Mouse (Mus musculus): Measurements from ENCODE around the gene Mybph. TPM values are rescaled to one million over a fixed set of nuclear protein-coding genes. Genes with fewer than 3 reads are reported as not detected.

Mybph gene
- polyA plus RNA-seq, 1 experiment from 2014 or later = not detected

- Histone ChIP-seq H3K27me3 (replicated peaks; ENCODE audit: control insufficient read depth, insufficient read depth, low read length) (no peaks in the 10 kb centered on the region), H3K4me1 (replicated peaks; ENCODE audit: control insufficient read depth, insufficient read depth, low read length) (peaks cover 6% of the 10 kb centered on the region; the same call in 1 of the 2 replicates), H3K27ac (ENCODE audit: low read depth, low read length) (0 out of 2 replicates have a peak overlapping the region, but pooled peaks have one; percentile 35), H3K4me2 (replicated peaks; ENCODE audit: low read depth) (no peak overlapping the region), H3K4me3 (ENCODE audit: low read depth, low read length) (no peak overlapping the region), H3K36me3 (ENCODE audit: control insufficient read depth, insufficient read depth) (no peaks in the 10 kb centered on the region), H3K9me3 (ENCODE audit: control insufficient read depth) (no peaks in the 10 kb centered on the region), H3K9ac (ENCODE audit: low read depth, low read length) (no peak overlapping the region)
- peak; percentile 61 for ATAC-seq
- TF ChIP-seq CTCF (IDR thresholded peaks at IDR 0.05; ENCODE audit: low read depth) = peak; percentile 95
- 56% methylated on average over 4 of the region's 4 CpGs for WGBS
These were observed 3.1 kb downstream of the Mybph start for GRCm38 (mm10) chr1:134196386-134196785.

- Histone ChIP-seq H3K9ac (ENCODE audit: low read depth, low read length) (no peak overlapping the region), H3K27ac (ENCODE audit: low read depth, low read length) (no peak overlapping the region), H3K4me2 (replicated peaks; ENCODE audit: low read depth) (no peak overlapping the region), H3K9me3 (ENCODE audit: control insufficient read depth) (no peaks in the 10 kb centered on the region), H3K27me3 (replicated peaks; ENCODE audit: control insufficient read depth, insufficient read depth, low read length) (no peaks in the 10 kb centered on the region), H3K4me1 (replicated peaks; ENCODE audit: control insufficient read depth, insufficient read depth, low read length) (peaks cover 6% of the 10 kb centered on the region; the same call in 1 of the 2 replicates), H3K4me3 (ENCODE audit: low read depth, low read length) (no peak overlapping the region), H3K36me3 (ENCODE audit: control insufficient read depth, insufficient read depth) (no peaks in the 10 kb centered on the region)
- WGBS = 82% methylated on average over 15 of the region's 15 CpGs
- peak; percentile 40 for TF ChIP-seq CTCF (IDR thresholded peaks at IDR 0.05; ENCODE audit: low read depth)
- ATAC-seq = no peak
These were observed 4.2 kb downstream of the Mybph start for GRCm38 (mm10) chr1:134197325-134197982.

- WGBS = 78% methylated on average over 12 of the region's 12 CpGs
- H3K36me3 ChIP-seq (ENCODE audit: control insufficient read depth, insufficient read depth) = no peaks in the 10 kb centered on the region
- no peak overlapping the region for H3K4me3 ChIP-seq (ENCODE audit: low read depth, low read length)
- peaks cover 6% of the 10 kb centered on the region; the same call in 1 of the 2 replicates for H3K4me1 ChIP-seq (replicated peaks; ENCODE audit: control insufficient read depth, insufficient read depth, low read length)
- ATAC-seq = no peak
- H3K27ac ChIP-seq (ENCODE audit: low read depth, low read length) = no peak overlapping the region
- no peaks in the 10 kb centered on the region for H3K27me3 ChIP-seq (replicated peaks; ENCODE audit: control insufficient read depth, insufficient read depth, low read length)
- H3K9ac ChIP-seq (ENCODE audit: low read depth, low read length) = no peak overlapping the region
- no peak for TF ChIP-seq CTCF (IDR thresholded peaks at IDR 0.05; ENCODE audit: low read depth)
- H3K4me2 ChIP-seq (replicated peaks; ENCODE audit: low read depth) = no peak overlapping the region
- no peaks in the 10 kb centered on the region for H3K9me3 ChIP-seq (ENCODE audit: control insufficient read depth)
These were observed 5.1 kb downstream of the Mybph start for GRCm38 (mm10) chr1:134198197-134198995.

DNA sequence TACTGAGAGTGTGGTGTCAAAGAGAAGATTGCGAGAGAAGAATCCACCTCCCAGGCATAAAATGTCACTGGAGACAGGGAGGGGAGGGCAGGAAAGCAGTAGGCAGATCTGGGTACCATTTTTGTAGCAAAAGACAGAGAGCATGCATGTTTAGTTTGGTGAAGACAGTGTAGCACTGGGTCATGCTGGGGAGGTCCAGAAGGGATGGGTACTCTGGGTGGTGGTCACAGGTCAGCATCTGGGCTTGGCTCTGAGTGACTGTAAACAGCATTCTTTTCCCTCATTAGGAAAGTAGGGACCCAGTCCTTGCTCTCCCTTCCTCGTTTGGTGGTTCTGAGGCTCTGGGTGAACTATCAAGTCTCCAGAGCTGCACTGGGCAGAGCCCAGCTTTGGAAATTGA, 7.2 kb downstream of the Mybph start:
- Histone ChIP-seq H3K4me2 (replicated peaks; ENCODE audit: low read depth) (no peak overlapping the region), H3K9ac (ENCODE audit: low read depth, low read length) (no peak overlapping the region), H3K36me3 (ENCODE audit: control insufficient read depth, insufficient read depth) (no peaks in the 10 kb centered on the region), H3K27me3 (replicated peaks; ENCODE audit: control insufficient read depth, insufficient read depth, low read length) (no peaks in the 10 kb centered on the region), H3K9me3 (ENCODE audit: control insufficient read depth) (no peaks in the 10 kb centered on the region), H3K4me1 (replicated peaks; ENCODE audit: control insufficient read depth, insufficient read depth, low read length) (peaks cover 4% of the 10 kb centered on the region; the same call in 1 of the 2 replicates), H3K27ac (ENCODE audit: low read depth, low read length) (no peak overlapping the region), H3K4me3 (ENCODE audit: low read depth, low read length) (no peak overlapping the region)
- TF ChIP-seq CTCF (IDR thresholded peaks at IDR 0.05; ENCODE audit: low read depth) = no peak
- no peak for ATAC-seq
- 50% methylated on average over 2 of the region's 2 CpGs for WGBS

GRCm38 (mm10) chr1:134200998-134201686, 7.9 kb downstream of the Mybph start:
- Histone ChIP-seq H3K27ac (ENCODE audit: low read depth, low read length) (no peak overlapping the region), H3K4me1 (replicated peaks; ENCODE audit: control insufficient read depth, insufficient read depth, low read length) (peaks cover 5% of the 10 kb centered on the region; the same call in 1 of the 2 replicates), H3K27me3 (replicated peaks; ENCODE audit: control insufficient read depth, insufficient read depth, low read length) (no peaks in the 10 kb centered on the region), H3K4me3 (ENCODE audit: low read depth, low read length) (no peak overlapping the region), H3K4me2 (replicated peaks; ENCODE audit: low read depth) (no peak overlapping the region), H3K9me3 (ENCODE audit: control insufficient read depth) (no peaks in the 10 kb centered on the region), H3K9ac (ENCODE audit: low read depth, low read length) (no peak overlapping the region), H3K36me3 (ENCODE audit: control insufficient read depth, insufficient read depth) (no peaks in the 10 kb centered on the region)
- WGBS = 94% methylated on average over 6 of the region's 6 CpGs
- TF ChIP-seq CTCF (IDR thresholded peaks at IDR 0.05; ENCODE audit: low read depth) = no peak
- no peak for ATAC-seq

All from intestine, postnatal 0 days (tissue).